Mouse (Mus musculus): ENCODE results near the gene Catsperz. TPM values are rescaled to one million over a fixed set of nuclear protein-coding genes. Genes with fewer than 3 reads are reported as not detected.
"Not testable (repeated sequence)": the region's sequence is repeated elsewhere in the genome, so short reads cannot be mapped to it uniquely, and the experiment has no call there.

The Catsperz gene
- polyA plus RNA-seq, 1 experiment: 0.83 TPM

DNA sequence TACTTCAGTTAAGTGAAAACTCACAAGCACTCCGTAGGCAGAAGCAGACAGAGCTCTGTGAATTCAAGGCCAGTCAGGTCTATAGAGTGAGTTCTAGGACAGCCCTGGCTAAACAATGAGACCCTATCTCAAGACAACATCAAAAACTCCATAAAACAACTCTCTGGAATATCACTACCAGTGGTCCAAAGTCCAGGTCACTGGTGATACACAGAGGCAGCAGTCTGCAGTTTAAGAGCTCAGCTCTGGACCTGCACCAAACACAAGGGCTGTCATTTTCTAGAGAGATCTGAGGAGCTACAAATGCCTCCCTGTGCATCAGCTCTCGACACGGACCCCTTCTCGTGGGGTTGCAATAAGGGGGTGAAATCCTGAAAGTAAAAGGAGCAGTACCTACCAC is 6.9 kb downstream of the Catsperz start:
- peaks cover 84% of the 10 kb centered on the region for H3K4me1 ChIP-seq
- H3K27me3 ChIP-seq (replicated peaks): no peaks in the 10 kb centered on the region
- H3K9me3 ChIP-seq: no peaks in the 10 kb centered on the region
- H3K4me3 ChIP-seq (replicated peaks): no peak overlapping the region
- no peak for TF ChIP-seq GATA1 (IDR thresholded peaks at IDR 0.05; ENCODE audit: borderline replicate concordance, low read length)
- TF ChIP-seq FLI1 (IDR thresholded peaks at IDR 0.05; ENCODE audit: low read length): no peak
- H3K36me3 ChIP-seq (replicated peaks; ENCODE audit: low read length): peaks cover 63% of the 10 kb centered on the region

DNA sequence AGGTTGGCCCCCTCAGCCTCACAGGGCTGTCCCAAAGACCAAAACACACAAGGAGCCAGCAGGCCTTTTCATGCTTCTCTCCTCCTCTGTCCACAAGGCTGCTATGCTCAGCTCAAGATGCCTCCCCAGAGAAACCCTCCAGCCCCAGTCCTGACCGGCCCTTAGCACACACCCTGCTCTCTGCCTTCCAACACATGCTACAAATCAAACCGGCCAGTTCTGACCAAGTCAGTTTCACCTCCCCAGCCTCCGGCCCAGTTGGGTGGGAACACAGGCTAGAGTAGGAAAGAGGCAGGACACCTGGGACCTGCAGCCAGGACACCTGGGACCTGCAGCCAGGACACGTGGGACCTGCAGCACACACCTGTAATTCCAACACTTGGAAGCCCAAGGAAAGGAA is 8.7 kb downstream of the Catsperz start:
- Histone ChIP-seq H3K9me3 (no peaks in the 10 kb centered on the region), H3K36me3 (replicated peaks; ENCODE audit: low read length) (peaks cover 81% of the 10 kb centered on the region), H3K4me1 (peaks cover 88% of the 10 kb centered on the region), H3K4me3 (replicated peaks) (no peak overlapping the region), H3K27me3 (replicated peaks) (no peaks in the 10 kb centered on the region)
- TF ChIP-seq GATA1 (IDR thresholded peaks at IDR 0.05; ENCODE audit: borderline replicate concordance, low read length) (no peak), FLI1 (IDR thresholded peaks at IDR 0.05; ENCODE audit: low read length) (no peak)

DNA sequence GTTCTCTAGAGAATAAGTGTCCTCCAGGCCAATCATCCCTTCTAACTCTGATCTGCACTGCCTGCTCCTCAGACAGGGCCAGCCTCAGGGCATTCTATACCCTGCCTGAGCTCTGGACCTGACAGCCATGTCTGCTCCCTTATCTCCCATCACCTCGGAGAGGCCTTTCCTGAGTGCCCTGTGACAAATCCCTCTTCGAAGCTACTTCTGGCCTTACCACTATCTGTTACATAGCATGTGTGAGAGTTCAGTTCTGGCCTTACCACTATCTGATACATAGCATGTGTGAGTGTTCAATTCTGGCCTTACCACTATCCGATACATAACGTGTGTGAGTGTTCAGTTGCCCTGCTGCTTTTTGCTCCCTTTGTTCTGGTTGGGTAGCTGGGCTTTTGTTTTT is 9.9 kb downstream of the Catsperz start:
- H3K9me3 ChIP-seq: no peaks in the 10 kb centered on the region
- TF ChIP-seq GATA1 (IDR thresholded peaks at IDR 0.05; ENCODE audit: borderline replicate concordance, low read length) (no peak), FLI1 (IDR thresholded peaks at IDR 0.05; ENCODE audit: low read length) (no peak)
- no peaks in the 10 kb centered on the region for H3K27me3 ChIP-seq (replicated peaks)
- peaks cover 91% of the 10 kb centered on the region for H3K4me1 ChIP-seq
- peaks cover 86% of the 10 kb centered on the region for H3K36me3 ChIP-seq (replicated peaks; ENCODE audit: low read length)
- H3K4me3 ChIP-seq (replicated peaks): peak overlapping the region; percentile 51

DNA sequence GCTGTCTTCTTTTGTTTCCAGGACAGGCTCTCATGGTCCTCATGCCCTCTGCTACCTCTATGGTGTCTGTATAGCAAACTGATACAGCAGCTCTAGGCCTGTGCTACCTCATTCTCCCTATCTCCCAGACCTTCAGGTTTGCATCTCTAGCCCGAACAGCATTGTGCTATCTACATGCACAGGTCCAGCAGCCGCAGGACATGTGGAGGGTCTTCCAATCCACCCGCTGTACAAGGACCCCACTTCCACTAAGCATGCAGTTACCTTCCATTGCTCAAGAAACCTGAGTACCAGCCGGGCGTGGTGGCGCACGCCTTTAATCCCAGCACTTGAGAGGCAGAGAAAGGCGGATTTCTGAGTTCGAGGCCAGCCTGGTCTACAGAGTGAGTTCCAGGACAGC is 10.6 kb downstream of the Catsperz start:
- Histone ChIP-seq H3K4me3 (replicated peaks) (no peak overlapping the region), H3K27me3 (replicated peaks) (no peaks in the 10 kb centered on the region), H3K4me1 (peaks cover 84% of the 10 kb centered on the region), H3K36me3 (replicated peaks; ENCODE audit: low read length) (peaks cover 79% of the 10 kb centered on the region), H3K9me3 (no peaks in the 10 kb centered on the region)
- TF ChIP-seq GATA1 (IDR thresholded peaks at IDR 0.05; ENCODE audit: borderline replicate concordance, low read length): no peak
- no peak for TF ChIP-seq FLI1 (IDR thresholded peaks at IDR 0.05; ENCODE audit: low read length)

DNA sequence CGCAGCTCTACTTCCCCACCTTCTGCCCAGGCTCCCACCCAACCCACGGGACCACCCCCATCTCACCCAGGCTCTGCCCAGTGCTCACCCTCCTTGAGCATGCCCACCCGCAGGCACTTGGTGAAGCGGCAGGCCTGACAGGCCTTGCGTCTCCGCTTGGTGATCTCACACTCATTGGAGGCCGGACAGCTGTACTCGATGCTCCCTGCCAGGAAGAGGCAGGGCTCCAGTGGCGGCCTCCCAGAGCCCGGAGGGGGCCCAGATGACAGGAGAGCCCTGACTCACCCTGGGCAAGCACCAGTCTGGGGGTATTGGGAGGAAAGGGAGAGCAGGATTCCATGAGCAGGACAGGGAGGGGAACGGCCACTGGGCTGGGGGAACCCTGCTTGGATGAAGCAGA is 11.2 kb downstream of the Catsperz start:
- TF ChIP-seq GATA1 (IDR thresholded peaks at IDR 0.05; ENCODE audit: borderline replicate concordance, low read length): no peak
- no peak for TF ChIP-seq FLI1 (IDR thresholded peaks at IDR 0.05; ENCODE audit: low read length)
- no peaks in the 10 kb centered on the region for H3K27me3 ChIP-seq (replicated peaks)
- peaks cover 73% of the 10 kb centered on the region for H3K36me3 ChIP-seq (replicated peaks; ENCODE audit: low read length)
- H3K9me3 ChIP-seq: no peaks in the 10 kb centered on the region
- peaks cover 78% of the 10 kb centered on the region for H3K4me1 ChIP-seq
- no peak overlapping the region for H3K4me3 ChIP-seq (replicated peaks)

DNA sequence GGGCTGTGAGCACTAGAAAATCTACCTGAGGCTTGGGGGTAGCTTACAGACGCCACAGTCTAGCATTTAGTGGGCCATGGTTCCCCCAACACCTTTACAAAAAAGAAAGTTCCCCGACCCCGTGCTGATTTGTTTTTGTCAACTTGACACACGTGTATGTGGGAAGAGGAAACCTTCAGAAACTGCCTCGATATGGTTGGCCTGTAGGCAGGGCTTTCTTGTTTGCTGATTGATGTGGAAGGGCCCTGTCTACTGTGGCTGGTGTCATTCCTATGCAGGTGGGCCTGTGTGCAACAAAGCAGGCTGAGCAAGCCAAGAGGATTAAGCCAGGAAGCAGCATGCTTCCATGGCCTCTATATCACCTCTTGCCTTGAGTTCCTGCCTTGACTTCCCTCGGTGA is 12.1 kb downstream of the Catsperz start:
- Histone ChIP-seq H3K27me3 (replicated peaks) (no peaks in the 10 kb centered on the region), H3K4me3 (replicated peaks) (no peak overlapping the region), H3K9me3 (no peaks in the 10 kb centered on the region), H3K36me3 (replicated peaks; ENCODE audit: low read length) (peaks cover 67% of the 10 kb centered on the region), H3K4me1 (peaks cover 74% of the 10 kb centered on the region)
- TF ChIP-seq GATA1 (IDR thresholded peaks at IDR 0.05; ENCODE audit: borderline replicate concordance, low read length) (no peak), FLI1 (IDR thresholded peaks at IDR 0.05; ENCODE audit: low read length) (no peak)

DNA sequence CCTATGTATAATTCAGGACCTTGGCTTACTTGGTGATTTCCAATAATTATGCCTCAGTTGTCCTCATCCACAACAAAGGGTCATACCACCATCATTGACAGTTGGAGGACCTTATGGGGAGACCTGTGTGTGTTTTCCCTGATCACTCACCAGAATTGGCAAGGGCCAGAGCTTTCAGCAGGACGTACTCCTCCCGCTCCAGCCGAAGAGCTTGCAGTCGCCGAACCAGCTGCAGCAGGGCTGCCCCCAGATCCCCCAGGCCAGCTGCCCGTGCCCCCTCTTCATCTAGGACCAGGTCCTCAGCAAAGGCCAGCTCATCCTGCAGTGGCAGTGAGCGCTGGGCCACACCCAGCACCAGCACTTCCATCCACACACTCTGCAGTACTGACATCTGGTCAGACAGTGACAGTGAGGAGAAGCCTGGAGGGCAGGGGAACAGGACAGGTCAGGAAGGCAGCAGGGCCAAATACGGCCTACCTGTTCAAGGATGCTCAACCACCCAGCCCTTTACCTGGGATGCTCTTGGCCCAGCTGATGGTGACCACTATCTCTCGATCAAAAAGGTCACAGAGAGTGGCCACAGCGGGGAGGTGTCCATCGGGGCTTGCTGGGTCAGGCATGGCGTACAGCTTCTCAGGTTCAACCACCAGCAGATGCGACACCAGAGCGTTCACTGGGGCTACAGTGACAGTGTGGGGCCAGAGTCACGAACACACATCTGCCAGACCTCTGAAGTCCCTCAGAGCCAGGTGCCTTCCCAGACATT is 12.8 kb downstream of the Catsperz start:
- Histone ChIP-seq H3K27me3 (replicated peaks) (no peaks in the 10 kb centered on the region), H3K4me1 (peaks cover 79% of the 10 kb centered on the region), H3K36me3 (replicated peaks; ENCODE audit: low read length) (peaks cover 70% of the 10 kb centered on the region), H3K4me3 (replicated peaks) (peak overlapping the region; percentile 12), H3K9me3 (no peaks in the 10 kb centered on the region)
- TF ChIP-seq FLI1 (IDR thresholded peaks at IDR 0.05; ENCODE audit: low read length) (no peak), GATA1 (IDR thresholded peaks at IDR 0.05; ENCODE audit: borderline replicate concordance, low read length) (no peak)

DNA sequence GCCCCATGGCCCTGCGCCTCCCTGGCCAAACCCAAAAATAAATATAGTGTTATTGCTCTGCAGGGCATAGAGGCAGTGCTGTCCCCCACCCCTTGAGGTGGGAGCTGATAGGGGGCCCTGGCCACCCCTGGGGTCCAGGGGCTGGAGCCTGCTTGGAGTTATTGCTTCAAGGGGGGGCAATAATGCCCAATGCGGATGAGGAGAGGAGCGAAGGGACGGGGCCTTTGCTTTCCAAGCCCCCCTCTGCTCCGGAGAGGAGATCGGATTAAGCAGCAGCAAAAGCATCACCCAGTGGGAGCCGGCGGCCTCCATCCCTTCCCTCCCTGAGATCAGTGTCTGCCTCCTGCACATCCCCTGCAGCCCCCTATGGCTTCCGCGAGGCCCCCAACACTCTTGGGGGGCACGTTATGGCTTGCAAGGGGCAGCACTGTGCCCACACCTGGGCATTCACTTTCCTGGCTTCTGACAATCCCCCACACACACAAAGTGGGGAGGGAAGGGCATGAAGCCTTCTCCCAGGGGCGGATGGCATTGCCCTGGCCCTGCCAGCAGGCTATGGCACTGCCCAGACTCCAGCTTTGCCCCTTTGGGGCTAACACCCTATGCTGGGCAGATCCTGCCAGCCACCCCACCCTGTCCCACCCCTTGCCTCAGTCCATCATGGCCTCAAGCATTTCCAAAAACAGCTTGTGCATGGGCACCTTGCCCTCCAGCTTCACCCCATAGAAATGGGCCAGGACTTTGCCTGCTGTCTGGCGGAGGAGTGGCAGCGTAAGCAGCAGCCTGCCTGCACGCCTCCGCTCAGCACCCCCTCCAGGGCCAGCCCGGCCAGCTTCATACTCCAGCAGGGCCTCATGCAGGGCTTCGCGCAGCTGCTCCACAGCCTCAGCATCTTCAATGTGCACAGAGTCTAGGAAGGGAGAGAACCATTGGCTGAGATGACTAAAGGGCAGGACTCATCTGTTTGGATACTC is 13.8 kb downstream of the Catsperz start:
- peaks cover 71% of the 10 kb centered on the region for H3K36me3 ChIP-seq (replicated peaks; ENCODE audit: low read length)
- H3K4me1 ChIP-seq: peaks cover 81% of the 10 kb centered on the region
- no peaks in the 10 kb centered on the region for H3K27me3 ChIP-seq (replicated peaks)
- TF ChIP-seq GATA1 (IDR thresholded peaks at IDR 0.05; ENCODE audit: borderline replicate concordance, low read length): no peak
- TF ChIP-seq FLI1 (IDR thresholded peaks at IDR 0.05; ENCODE audit: low read length): no peak
- peak overlapping the region; percentile 81 for H3K4me3 ChIP-seq (replicated peaks)
- H3K9me3 ChIP-seq: no peaks in the 10 kb centered on the region

DNA sequence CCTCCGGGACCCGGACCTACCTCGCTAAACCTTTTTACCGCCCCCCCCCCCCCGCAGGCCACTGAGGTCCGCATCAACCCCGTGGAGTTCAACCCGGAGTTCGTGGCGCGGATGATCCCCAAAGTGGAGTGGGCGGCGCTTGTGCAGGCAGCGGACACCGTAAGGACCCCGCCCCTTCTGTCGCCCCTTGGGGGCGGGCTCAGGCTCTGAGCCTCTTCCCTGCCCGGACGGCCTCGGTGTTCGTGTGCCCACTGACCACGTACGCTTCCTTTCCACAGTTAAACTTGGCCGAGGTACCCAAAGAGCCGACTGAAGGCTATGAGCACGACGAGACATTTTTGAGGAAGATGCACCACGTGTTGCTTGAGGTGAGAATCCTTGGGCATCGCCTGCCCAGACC is 14.9 kb downstream of the Catsperz start:
- not testable (repeated sequence) for H3K27me3 ChIP-seq (replicated peaks); H3K9me3 ChIP-seq
- Histone ChIP-seq H3K36me3 (replicated peaks; ENCODE audit: low read length) (peaks cover 71% of the 10 kb centered on the region), H3K4me1 (peaks cover 79% of the 10 kb centered on the region), H3K4me3 (replicated peaks) (peak overlapping the region; percentile 99)
